Mouse (Mus musculus) Patski (cell line): ENCODE results near the gene Ticrr. TPM values are rescaled to one million over a fixed set of nuclear protein-coding genes. Genes with fewer than 3 reads are reported as not detected.

ENCODE experiments used
- ATAC-seq: fragments of 100-300 bp; one replicate; pipeline ENCODE4 v1.8.0; 2021
- CTCF ChIA-PET: fragments of 350-600 bp; sonication (Branson Sonifier 250); formaldehyde crosslinking; loops from one replicate; lab custom pipeline; 2022; ENCODE audit warnings: inconsistent platforms; lab: Charles Lee
- POLR2A ChIA-PET: fragments of 350-600 bp; sonication (Branson Sonifier 250); formaldehyde crosslinking; loops from one replicate; lab custom pipeline; 2022; ENCODE audit warnings: antibody characterized with exemption, inconsistent platforms; lab: Charles Lee
- DNase-seq: peaks from one replicate; pipeline ENCODE4 v3.0.0-alpha.2; 2011; ENCODE audit warnings: low read depth, low spot score
- H3K27me3 ChIP-seq: fragments of 371-371 bp; one replicate; pipeline ENCODE4 v1.5.1; 2021
- CTCF ChIP-seq: fragments of 100-300 bp; IDR thresholded peaks from one replicate; pipeline ENCODE4 v1.5.1; 2021
- in situ Hi-C: fragments of 300-500 bp; cut with MboI; formaldehyde crosslinking; loops from 3 replicates; pipeline ENCODE4 v1.11.1; 2018; ENCODE audit warnings: low pct_unique_long_range_greater_than_20kb, mixed read lengths
- polyA plus RNA-seq: library from polyadenylated mRNA; unstranded; gene quantifications from one replicate; pipeline ENCODE4 v1.2.3, GENCODE M21; 2021

The Ticrr gene
- polyA plus RNA-seq, 1 experiment from 2014 or later, result 5.1 TPM

- CTCF ChIA-PET, result interaction anchor here (1.0 to 1.8 kb wide), 3 partner anchors 18 to 100 kb away, joined by 3 to 4 read pairs (median 4); no protein-coding TSS in a partner anchor
- DNase-seq, result no peak
- ATAC-seq, result no peak
- no peak for TF ChIP-seq CTCF
- H3K27me3 ChIP-seq, result peaks cover 26% of the 10 kb centered on the region
- POLR2A ChIA-PET, result no interaction called here
- in situ Hi-C loops, result no loop called here
Observed at GRCm38 (mm10) chr7:79628271-79628913, 31.6 kb upstream of the Ticrr start.

- no peak for TF ChIP-seq CTCF
- H3K27me3 ChIP-seq, result peaks cover 19% of the 10 kb centered on the region
- ChIA-PET POLR2A (no interaction called here), CTCF (no interaction called here)
- ATAC-seq (no peak), DNase-seq (no peak)
- in situ Hi-C loops, result no loop called here
Observed at GRCm38 (mm10) chr7:79631773-79632348, 28.1 kb upstream of the Ticrr start.

GRCm38 (mm10) chr7:79647233-79647632 is 12.8 kb upstream of the Ticrr start:
- CTCF ChIA-PET, result interaction anchor here (1.1 kb wide), 1 partner anchor 32 kb away, joined by 3 read pairs; no protein-coding TSS in a partner anchor
- H3K27me3 ChIP-seq, result peaks cover 13% of the 10 kb centered on the region
- TF ChIP-seq CTCF, result no peak
- no peak for ATAC-seq
- DNase-seq, result no peak
- POLR2A ChIA-PET, result no interaction called here
- in situ Hi-C loops, result loop anchor here (5.0 kb wide), 1 partner anchor 40 kb away; no protein-coding TSS in a partner anchor

GRCm38 (mm10) chr7:79649005-79649404 is 11.0 kb upstream of the Ticrr start:
- H3K27me3 ChIP-seq, result peaks cover 7% of the 10 kb centered on the region
- no peak for ATAC-seq

GRCm38 (mm10) chr7:79654185-79654584 is 5.8 kb upstream of the Ticrr start:
- ATAC-seq (no peak), DNase-seq (no peak)
- POLR2A ChIA-PET, result no interaction called here
- CTCF ChIA-PET, result interaction anchor here (1.2 kb wide), 1 partner anchor 25 kb away, joined by 3 read pairs; no protein-coding TSS in a partner anchor
- in situ Hi-C loops, result no loop called here
- no peak for TF ChIP-seq CTCF
- no peaks in the 10 kb centered on the region for H3K27me3 ChIP-seq

More at GRCm38 (mm10) chr7:79649005-79649404, 11.0 kb upstream of the Ticrr start:
- CTCF ChIA-PET, result no interaction called here
- POLR2A ChIA-PET, result no interaction called here
- TF ChIP-seq CTCF, result peak; percentile 89
- in situ Hi-C loops, result loop anchor here (5.0 kb wide), 1 partner anchor 42 kb away; no protein-coding TSS in a partner anchor
- no peak for DNase-seq

- ChIA-PET CTCF (interaction anchor here (1.2 kb wide), 1 partner anchor 24 kb away, joined by 3 read pairs; no protein-coding TSS in a partner anchor), POLR2A (no interaction called here)
- ATAC-seq (no peak), DNase-seq (no peak)
- in situ Hi-C loops, result no loop called here
- no peak for TF ChIP-seq CTCF
- H3K27me3 ChIP-seq, result no peaks in the 10 kb centered on the region
Observed at GRCm38 (mm10) chr7:79654586-79654985, 5.4 kb upstream of the Ticrr start.

GRCm38 (mm10) chr7:79660291-79661150 is 525 bp downstream of the Ticrr start:
- H3K27me3 ChIP-seq, result no peaks in the 10 kb centered on the region
- ChIA-PET CTCF (interaction anchor here (1.2 to 1.9 kb wide), 2 partner anchors 9 to 69 kb away, joined by 3 to 5 read pairs; no protein-coding TSS in a partner anchor), POLR2A (interaction anchor here (0.6 to 1.4 kb wide), 2 partner anchors 48 to 1241 kb away, joined by 3 to 5 read pairs; no protein-coding TSS in a partner anchor)
- ATAC-seq, result peak; percentile 26
- no peak for DNase-seq
- in situ Hi-C loops, result no loop called here
- TF ChIP-seq CTCF, result no peak

- ChIA-PET POLR2A (interaction anchor here (1.4 kb wide), 1 partner anchor 49 kb away, joined by 3 read pairs; no protein-coding TSS in a partner anchor), CTCF (interaction anchor here (1.2 to 1.9 kb wide), 2 partner anchors 8 to 68 kb away, joined by 3 to 5 read pairs; no protein-coding TSS in a partner anchor)
- no peak for ATAC-seq
- H3K27me3 ChIP-seq, result no peaks in the 10 kb centered on the region
- in situ Hi-C loops, result no loop called here
- no peak for DNase-seq
- no peak for TF ChIP-seq CTCF
Observed at GRCm38 (mm10) chr7:79661253-79661890, 1.4 kb downstream of the Ticrr start.

- TF ChIP-seq CTCF, result peak; percentile 63
- POLR2A ChIA-PET, result interaction anchor here (0.8 kb wide), 1 partner anchor 399 kb away, joined by 4 read pairs; no protein-coding TSS in a partner anchor
- ATAC-seq, result no peak
- no peak for DNase-seq
- in situ Hi-C loops, result no loop called here
- CTCF ChIA-PET, result interaction anchor here (1.1 to 1.7 kb wide), 3 partner anchors 12 to 66 kb away, joined by 3 to 6 read pairs (median 4); partner anchors contain the start of gene Plin1
- H3K27me3 ChIP-seq, result no peaks in the 10 kb centered on the region
Observed at GRCm38 (mm10) chr7:79666690-79667089, 6.7 kb downstream of the Ticrr start.
